Mouse (Mus musculus): Measurements from ENCODE around the gene Gm2075.
A peak's percentile ranks its signal among the peaks of the same experiment; 100 is the strongest.
"Not testable (repeated sequence)": the region's sequence is repeated elsewhere in the genome, so short reads cannot be mapped to it uniquely, and the experiment has no call there.

The Gm2075 gene

GRCm38 (mm10) chr12:88011548-88011947, at the start of gene Gm2075:
Gene Gm2075, plus strand, starts transcription at chr12:88011848.
- not testable (repeated sequence) for DNase-seq (ENCODE audit: inconsistent ontology term)

GRCm38 (mm10) chr12:87984000-87984399, 27.6 kb upstream of the Gm2075 start:
- peak; percentile 0 for DNase-seq (ENCODE audit: inconsistent ontology term)

- DNase-seq (ENCODE audit: inconsistent ontology term): not testable (repeated sequence)
Observed at GRCm38 (mm10) chr12:88004118-88004517, 7.5 kb upstream of the Gm2075 start.

- DNase-seq (ENCODE audit: inconsistent ontology term): not testable (repeated sequence)
Observed at GRCm38 (mm10) chr12:88018671-88019070, 7.0 kb downstream of the Gm2075 start, which contains the start of gene Gm6803. Gene Gm6803, minus strand, starts transcription at chr12:88018771.

GRCm38 (mm10) chr12:88026704-88027103, 15.1 kb downstream of the Gm2075 start, which contains the start of gene Gm2056:
Gene Gm2056, plus strand, starts transcription at chr12:88027004.
- DNase-seq (ENCODE audit: inconsistent ontology term): not testable (repeated sequence)

GRCm38 (mm10) chr12:88032250-88032649, 20.6 kb downstream of the Gm2075 start:
- DNase-seq (ENCODE audit: inconsistent ontology term): not testable (repeated sequence)

- not testable (repeated sequence) for DNase-seq (ENCODE audit: inconsistent ontology term)
Observed at GRCm38 (mm10) chr12:88039062-88039461, 27.4 kb downstream of the Gm2075 start.

GRCm38 (mm10) chr12:88039703-88040102, 28.1 kb downstream of the Gm2075 start:
- not testable (repeated sequence) for DNase-seq (ENCODE audit: inconsistent ontology term)

- DNase-seq (ENCODE audit: inconsistent ontology term): not testable (repeated sequence)
Observed at GRCm38 (mm10) chr12:88045226-88045625, 33.6 kb downstream of the Gm2075 start.

Measured in Muller cell, postnatal 12 days (primary cell).